Mouse (Mus musculus): ENCODE results near the gene Dpp8.
"Not testable (repeated sequence)": the region's sequence is repeated elsewhere in the genome, so short reads cannot be mapped to it uniquely, and the experiment has no call there.

Dpp8 gene

DNA sequence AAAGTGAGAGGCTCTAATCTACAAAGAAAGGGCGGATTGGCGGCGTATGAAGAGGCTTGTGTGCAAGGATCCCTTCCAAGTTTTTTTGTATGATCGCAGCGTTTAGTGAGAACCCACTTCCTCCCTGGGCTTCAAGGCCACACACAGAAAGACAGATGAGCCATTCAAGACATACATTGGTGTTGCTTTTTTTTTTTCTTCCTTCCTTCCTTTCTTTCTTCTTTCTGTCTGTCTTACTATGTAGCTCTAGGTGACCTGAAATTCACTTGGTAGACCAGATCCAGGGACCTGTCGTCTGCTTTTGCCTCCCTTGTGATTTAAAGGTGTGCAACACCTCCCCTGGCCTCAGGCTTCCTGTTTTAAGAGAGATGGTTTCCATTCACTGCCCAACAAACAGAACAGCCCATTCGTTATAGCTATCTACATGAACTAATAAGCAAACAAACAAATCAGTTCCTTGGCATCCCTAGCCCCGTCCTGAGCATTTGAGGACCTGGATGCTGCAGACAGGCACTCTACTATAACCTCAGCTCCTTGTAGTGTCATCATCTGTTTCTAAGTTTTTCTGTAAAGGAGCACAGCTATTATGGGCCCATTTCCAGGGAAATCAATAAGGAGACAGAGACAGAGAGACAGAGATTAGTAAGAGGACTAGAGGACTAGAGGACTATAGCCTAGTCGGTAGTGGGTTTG, 10.2 kb upstream of the Dpp8 start:
- DNase-seq (ENCODE audit: low spot score in 2 of 2) = no peak

DNA sequence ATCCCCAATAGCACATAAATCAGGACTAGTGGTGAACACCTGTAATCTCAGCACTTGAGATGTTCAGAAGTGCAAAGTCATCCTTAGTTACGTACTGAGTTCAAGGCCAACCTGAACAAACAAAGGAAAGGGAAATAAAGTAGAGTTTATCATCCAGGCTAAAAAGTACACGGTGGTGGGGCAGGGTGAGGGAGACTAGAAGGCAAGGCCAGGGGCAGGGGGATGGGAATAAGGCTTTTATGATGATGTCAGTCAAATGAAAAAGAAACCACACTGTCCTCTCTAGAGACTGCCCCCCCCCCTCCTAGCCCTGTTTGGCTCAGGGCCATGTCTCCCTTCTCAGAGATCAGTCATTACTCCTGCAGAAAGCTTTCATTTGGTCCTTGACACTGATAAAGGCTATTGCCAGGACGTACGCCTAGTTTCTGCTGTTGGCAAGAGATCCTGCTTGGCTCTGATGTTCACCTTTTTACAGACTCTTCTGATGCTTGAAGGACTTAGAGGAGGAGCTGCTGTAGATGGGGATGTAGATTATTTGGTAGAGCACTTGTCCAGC, 9.6 kb upstream of the Dpp8 start:
- no peak for DNase-seq (ENCODE audit: low spot score in 2 of 2)

- DNase-seq (ENCODE audit: low spot score in 2 of 2) = no peak
Observed at GRCm38 (mm10) chr9:65023447-65023846, 8.8 kb upstream of the Dpp8 start.

GRCm38 (mm10) chr9:65027241-65027640, 5.0 kb upstream of the Dpp8 start:
- no peak for DNase-seq (ENCODE audit: low spot score in 2 of 2)

GRCm38 (mm10) chr9:65028313-65028712, 3.9 kb upstream of the Dpp8 start:
- DNase-seq (ENCODE audit: low spot score in 2 of 2) = no peak

DNA sequence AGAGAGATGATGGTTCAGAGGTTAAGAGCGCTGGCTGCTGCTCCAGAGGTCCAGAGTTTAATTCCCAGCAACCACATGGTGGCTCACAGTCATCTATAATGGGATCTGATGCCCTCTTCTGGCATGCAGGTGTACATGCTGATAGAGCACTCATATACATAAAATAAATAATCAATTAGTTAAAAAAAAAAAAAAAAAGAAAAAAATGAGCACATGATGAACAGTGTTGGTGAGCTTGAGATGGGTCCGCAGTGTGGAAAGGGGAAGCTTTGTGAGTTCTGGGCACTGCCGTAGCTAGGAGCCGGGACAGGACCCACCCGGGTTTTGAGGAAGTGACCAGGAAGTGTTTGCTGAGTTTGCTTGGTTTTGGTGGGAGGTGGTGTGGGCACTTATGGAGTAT, 859 bp upstream of the Dpp8 start:
- not testable (repeated sequence) for DNase-seq (ENCODE audit: low spot score in 2 of 2)

- DNase-seq (ENCODE audit: low spot score in 2 of 2) = no peak
Observed at GRCm38 (mm10) chr9:65031894-65032268, 333 bp upstream of the Dpp8 start.

GRCm38 (mm10) chr9:65036456-65036855, 4.2 kb downstream of the Dpp8 start:
- no peak for DNase-seq (ENCODE audit: low spot score in 2 of 2)

GRCm38 (mm10) chr9:65036861-65037260, 4.6 kb downstream of the Dpp8 start:
- no peak for DNase-seq (ENCODE audit: low spot score in 2 of 2)

GRCm38 (mm10) chr9:65041430-65041829, 9.2 kb downstream of the Dpp8 start:
- DNase-seq (ENCODE audit: low spot score in 2 of 2) = no peak

DNA sequence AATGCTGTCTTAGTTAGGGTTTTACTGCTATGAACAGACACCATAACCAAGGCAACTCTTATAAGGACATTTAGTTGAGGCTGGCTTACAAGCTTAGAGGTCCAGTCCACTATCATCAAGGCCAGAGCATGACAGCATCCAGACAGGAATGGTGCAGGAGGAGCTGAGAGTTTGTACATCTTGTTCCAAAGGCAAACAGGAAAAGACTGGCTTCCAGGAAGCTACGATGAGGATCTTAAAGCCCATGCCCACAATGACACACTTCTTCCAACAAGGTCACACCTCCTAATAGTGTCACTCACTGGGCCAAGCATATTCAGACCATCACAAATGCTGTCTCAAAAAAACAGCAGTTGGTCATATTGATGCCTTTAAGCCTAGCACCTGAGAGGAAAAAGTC, 14.8 kb downstream of the Dpp8 start:
- no peak for DNase-seq (ENCODE audit: low spot score in 2 of 2)

DNA sequence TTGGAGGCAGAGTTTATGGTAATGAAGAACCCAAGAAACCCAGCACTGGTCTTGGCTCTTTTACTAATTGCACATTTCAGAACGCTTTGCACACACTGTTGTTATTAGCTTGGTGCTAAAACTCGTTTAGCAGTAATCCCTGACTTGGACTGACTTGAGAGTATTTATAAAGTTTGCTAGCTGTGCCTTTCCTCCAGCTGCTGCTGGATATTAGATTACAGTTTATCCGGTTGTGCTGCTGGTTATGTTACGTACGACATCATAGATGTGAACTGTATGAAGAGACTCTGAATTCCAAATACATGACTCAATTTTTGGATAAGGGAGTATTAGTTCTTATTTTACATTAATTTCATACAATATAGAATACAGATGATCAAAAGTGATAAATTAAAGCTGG, 17.2 kb downstream of the Dpp8 start:
- no peak for DNase-seq (ENCODE audit: low spot score in 2 of 2)

GRCm38 (mm10) chr9:65050981-65051380, 18.8 kb downstream of the Dpp8 start:
- DNase-seq (ENCODE audit: low spot score in 2 of 2) = no peak

GRCm38 (mm10) chr9:65064251-65064650, 32.0 kb downstream of the Dpp8 start:
- peak in 1 of 2 experiments; percentile 28 for DNase-seq (ENCODE audit: low spot score in 2 of 2)

- no peak for DNase-seq (ENCODE audit: low spot score in 2 of 2)
Observed at GRCm38 (mm10) chr9:65070587-65070986, 38.4 kb downstream of the Dpp8 start.

DNA sequence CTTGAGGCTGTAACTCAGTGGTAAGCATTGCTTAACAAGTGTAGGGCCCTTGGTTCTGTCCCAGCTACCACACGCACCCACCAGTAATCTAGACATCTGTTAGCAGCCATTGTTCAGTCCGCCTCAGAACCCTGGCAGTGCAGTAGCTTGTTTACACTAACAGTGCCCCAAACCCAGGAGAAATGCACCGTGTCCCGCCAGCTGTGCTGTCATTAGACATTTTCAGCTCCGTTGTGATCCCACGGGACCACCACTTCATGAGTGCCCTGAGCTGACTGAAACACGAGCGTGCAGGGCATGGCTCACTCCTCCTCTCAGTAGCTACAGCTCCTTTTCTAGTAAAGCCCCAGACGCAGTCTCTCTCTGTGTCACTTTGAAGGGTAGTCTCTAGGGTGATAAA, 41.3 kb downstream of the Dpp8 start:
- DNase-seq (ENCODE audit: low spot score in 2 of 2) = no peak

GRCm38 (mm10) chr9:65074251-65074650, 42.0 kb downstream of the Dpp8 start:
- DNase-seq (ENCODE audit: low spot score in 2 of 2) = no peak

DNA sequence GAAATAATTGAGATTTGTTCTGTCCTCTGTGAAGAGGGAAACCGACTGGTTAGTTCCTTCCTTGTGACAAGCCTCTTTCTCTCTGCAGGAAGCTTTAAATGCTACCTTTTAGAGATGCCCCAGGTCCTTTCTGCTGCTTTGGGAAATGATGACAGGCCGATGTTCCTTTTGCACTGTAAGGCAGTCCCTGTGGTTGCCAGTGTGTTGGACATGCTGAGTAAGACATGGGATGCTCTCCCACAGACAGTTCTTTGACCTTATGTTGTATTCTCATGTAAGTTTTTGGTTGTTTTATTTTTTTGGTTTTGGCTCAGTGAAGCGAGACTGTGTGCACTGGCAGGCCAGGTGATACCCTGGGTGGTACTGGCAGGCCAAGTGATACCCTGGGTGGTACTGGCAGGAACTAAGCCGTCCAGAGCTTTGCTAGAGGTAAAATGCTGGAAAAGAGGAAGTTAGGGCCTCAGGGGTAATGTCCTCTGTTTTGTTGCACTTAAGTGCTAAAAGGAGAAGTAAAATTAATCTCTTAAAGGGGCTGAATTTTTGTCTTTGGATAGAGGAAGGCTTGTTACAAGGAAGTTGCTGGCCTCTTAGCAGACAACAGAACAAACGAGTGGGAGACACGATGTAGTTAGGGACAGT, 42.8 kb downstream of the Dpp8 start:
- DNase-seq (ENCODE audit: low spot score in 2 of 2) = no peak

DNA sequence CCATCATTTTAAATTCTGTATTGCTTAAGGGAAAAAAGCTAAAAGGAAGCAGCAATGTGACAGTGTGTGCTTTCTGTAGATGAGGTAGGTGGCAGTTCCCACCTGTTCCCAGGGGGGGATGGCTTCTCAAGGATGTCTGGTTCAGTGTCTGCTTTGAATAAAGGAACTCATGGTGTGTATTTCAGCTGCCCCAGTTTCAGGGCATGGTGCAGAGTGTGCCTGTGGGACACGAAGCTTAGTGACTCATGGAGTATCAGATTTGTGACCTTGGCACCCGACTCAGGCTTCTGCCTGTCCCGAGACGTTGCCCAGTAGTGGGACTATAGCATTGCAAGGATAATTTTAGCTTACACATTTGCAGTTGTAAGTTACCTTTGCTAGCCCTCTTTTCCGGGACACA, 45.3 kb downstream of the Dpp8 start:
- DNase-seq (ENCODE audit: low spot score in 2 of 2) = no peak

DNA sequence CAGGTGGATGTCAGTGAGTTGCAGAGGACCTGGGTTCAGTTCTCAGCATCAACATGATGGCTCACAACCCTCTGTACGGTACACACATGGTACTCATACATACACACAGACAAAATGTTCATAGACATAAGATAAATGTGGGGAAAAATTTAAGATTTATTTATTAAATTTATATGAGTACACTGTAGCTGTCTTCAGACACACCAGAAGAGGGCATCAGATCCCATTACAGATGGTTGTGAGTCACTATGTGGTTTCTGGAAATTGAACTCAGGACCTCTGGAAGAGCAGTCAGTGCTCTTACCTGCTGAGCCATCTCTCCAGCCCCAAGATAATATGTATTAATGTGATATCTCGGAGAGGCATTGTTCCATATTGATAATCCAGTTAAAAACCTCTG, 47.9 kb downstream of the Dpp8 start:
- DNase-seq (ENCODE audit: low spot score in 2 of 2) = not testable (repeated sequence)

DNA sequence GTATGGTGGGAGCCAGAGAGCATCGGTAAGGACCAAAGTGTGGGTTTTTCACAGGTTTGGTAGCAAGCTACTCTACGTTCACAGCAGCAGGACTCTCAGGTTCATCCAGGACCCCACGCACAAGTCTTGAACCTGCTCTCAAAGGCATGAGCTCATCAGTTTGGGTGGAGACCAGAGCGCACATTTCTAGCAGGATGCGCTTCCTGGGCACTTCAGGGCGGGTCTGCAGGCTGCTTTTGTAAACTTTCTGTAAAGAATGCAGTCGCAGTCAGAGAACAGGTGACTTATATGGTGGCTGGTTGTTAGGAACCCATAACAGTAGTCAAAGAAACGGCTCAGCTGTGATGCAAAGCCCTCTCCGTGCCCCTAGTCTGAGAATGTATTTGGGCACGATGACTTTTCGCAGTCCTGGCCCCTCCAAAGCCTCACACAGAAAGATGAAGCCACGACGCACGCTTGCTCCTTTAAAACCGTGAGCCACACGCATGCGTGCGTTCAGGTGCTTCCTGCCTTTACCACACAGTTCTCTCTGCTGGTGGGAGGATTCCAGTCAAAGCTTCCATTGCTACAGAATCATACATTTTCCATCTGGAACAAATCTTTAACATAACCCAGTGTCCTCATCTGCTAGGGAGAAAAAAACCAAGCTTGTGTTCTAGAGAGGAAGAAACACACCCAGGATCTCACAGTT, 51.0 kb downstream of the Dpp8 start:
- no peak for DNase-seq (ENCODE audit: low spot score in 2 of 2)

DNA sequence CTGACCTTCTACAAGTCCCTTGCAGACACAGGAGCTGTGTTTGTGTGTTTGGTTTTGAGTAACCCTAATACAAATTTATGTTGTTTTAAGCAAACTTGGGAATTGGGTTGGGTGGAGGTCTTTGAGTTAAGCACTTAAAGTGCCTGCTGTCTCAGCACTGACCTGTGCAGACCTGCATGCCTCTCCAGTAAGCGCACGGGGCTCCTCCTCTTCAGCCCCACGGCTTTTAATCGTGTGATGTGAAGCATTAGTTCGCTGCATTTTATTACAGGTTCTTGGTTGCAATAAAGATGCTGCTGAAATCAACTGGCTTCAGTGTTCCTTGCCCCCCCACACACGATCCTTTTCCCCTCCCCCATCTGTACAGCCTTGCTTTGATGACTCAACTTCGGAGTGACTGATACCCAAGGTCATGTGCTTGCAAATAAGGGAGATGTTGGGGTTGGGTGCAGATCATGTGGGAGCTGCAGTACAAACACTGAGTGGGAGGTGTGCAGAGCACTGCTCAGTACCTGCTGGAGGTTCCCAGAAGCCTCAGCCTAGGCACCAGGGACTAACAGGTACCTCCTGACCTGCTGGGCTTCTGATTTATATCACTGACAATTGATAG, 52.1 kb downstream of the Dpp8 start:
- DNase-seq (ENCODE audit: low spot score in 2 of 2) = no peak
